Mouse (Mus musculus) forebrain, embryonic 14.5 days (tissue): ENCODE results near the gene Sod1. TPM values are rescaled to one million over a fixed set of nuclear protein-coding genes. Genes with fewer than 3 reads are reported as not detected.

Experiments used
- ATAC-seq: fragments of 200-750 bp; cut with Nextera tagmentation; 2 replicates; pipeline ENCODE4 v1.8.0; 2017; ENCODE audit warnings: mild to moderate bottlenecking, moderate library complexity
- DNase-seq: peaks from one replicate; pipeline ENCODE4 v3.0.0-alpha.2; 2015; ENCODE audit warnings: low spot score
- H3K27ac ChIP-seq: fragments of 300-500 bp; sonication (generic); 2 replicates; pipeline ENCODE4 v1.5.1; 2014; ENCODE audit warnings: low read depth, mild to moderate bottlenecking, control low read depth, low read length, moderate library complexity
- H3K27me3 ChIP-seq: fragments of 300-500 bp; sonication (generic); replicated peaks from 2 replicates; pipeline ENCODE4 v1.6.1; 2014; ENCODE audit warnings: low read length, control low read depth, mixed read lengths; ENCODE audit not compliant: control insufficient read depth, insufficient read depth
- H3K36me3 ChIP-seq: fragments of 300-500 bp; sonication (generic); 2 replicates; pipeline ENCODE4 v1.6.1; 2014; ENCODE audit warnings: low read length, control low read depth; ENCODE audit not compliant: control insufficient read depth, insufficient read depth
- H3K4me1 ChIP-seq: fragments of 300-500 bp; sonication (generic); 2 replicates; pipeline ENCODE4 v1.6.1; 2014; ENCODE audit warnings: antibody characterized with exemption, low read length, control low read depth; ENCODE audit not compliant: control insufficient read depth, insufficient read depth
- H3K4me2 ChIP-seq: fragments of 300-500 bp; sonication (generic); 2 replicates; pipeline ENCODE4 v1.6.1; 2014; ENCODE audit warnings: mild to moderate bottlenecking, control low read depth, low read length
- H3K4me3 ChIP-seq: fragments of 300-500 bp; sonication (generic); 2 replicates; pipeline ENCODE4 v1.5.1; 2014; ENCODE audit warnings: low read depth, low read length, control low read depth
- H3K9ac ChIP-seq: fragments of 300-500 bp; sonication (generic); 2 replicates; pipeline ENCODE4 v1.6.1; 2014; ENCODE audit warnings: mild to moderate bottlenecking, low read length, control low read depth, moderate library complexity
- H3K9me3 ChIP-seq: fragments of 300-500 bp; sonication (generic); replicated peaks from 2 replicates; pipeline ENCODE4 v1.6.1; 2016; ENCODE audit warnings: low read length, control low read depth, mixed read lengths; ENCODE audit not compliant: control insufficient read depth
- WGBS: fragments of 180-500 bp; shearing (Covaris S2); extraction: QIAGEN DNeasy Blood & Tissue Kit; methylation state at CpG from one replicate; pipeline ENCODE4 v1.1.7; 2014; 5-methylcytosine and 5-hydroxymethylcytosine counted together
- polyA plus RNA-seq: library from polyadenylated mRNA; unstranded; fragments of >200 nt; fragmentation: Nextera tagmentation; extraction: Ambion mirVana; gene quantifications from 2 replicates; pipeline ENCODE4 v1.2.1, GENCODE M21; 2014

Sod1 gene
- 879 and 1,044 TPM in 2 replicates for polyA plus RNA-seq

DNA sequence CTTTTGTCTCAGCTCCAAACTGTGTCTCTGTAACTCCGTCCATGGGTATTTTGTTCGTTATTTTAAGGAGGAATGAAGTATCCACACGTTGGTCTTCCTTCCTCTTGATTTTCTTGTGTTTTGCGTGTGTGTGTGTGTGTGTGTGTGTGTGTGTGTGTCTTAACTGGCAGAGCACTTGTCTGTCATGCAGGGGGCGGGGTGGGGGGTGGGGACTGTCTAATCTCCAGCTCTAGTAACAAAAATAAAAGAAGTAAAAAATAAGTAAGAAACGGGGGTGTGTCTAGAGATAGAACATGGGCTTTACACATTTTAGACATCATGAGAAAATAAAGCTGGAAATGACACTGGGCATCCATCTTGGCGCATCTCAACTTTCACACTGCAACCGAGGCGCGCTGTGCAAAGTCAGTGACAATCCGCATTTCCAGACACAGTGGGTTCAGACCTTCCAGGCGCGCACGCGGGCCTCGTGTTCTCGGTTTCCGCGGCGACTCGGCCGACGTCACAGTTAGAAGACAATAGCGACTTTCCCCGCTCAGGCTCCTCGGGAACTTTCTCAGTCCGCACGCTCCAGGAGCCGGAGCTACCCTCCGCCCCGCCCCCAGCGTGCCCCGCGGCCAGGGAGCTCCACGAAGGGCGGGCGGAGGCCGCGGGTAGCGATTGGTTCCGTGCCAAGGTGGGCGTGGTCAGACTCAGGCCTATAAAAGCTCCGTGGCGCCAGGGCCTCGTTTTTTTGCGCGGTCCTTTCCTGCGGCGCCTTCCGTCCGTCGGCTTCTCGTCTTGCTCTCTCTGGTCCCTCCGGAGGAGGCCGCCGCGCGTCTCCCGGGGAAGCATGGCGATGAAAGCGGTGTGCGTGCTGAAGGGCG is at the start of gene Sod1:
Gene Sod1, plus strand, starts transcription at position 729 of the 866 bp plus-strand sequence.
- ATAC-seq, result peak; percentile 95

GRCm38 (mm10) chr16:90171416-90171815 is 49.1 kb upstream of the Sod1 start:
- Histone ChIP-seq H3K9ac (no peak overlapping the region), H3K27ac (no peak overlapping the region), H3K9me3 (no peaks in the 10 kb centered on the region), H3K4me3 (no peak overlapping the region), H3K36me3 (no peaks in the 10 kb centered on the region), H3K4me2 (no peak overlapping the region), H3K4me1 (peaks cover 4% of the 10 kb centered on the region; the same call in 1 of the 2 replicates), H3K27me3 (no peaks in the 10 kb centered on the region)
- peak; percentile 49 for ATAC-seq
- DNase-seq, result peak; percentile 43
- WGBS, result 14% methylated on average over 8 of the region's 8 CpGs

More for the DNA sequence above, at the start of gene Sod1:
- peak within 1 kb of the TSS; percentile 95 for H3K9ac ChIP-seq
- DNase-seq, result peak; percentile 95
- H3K4me3 ChIP-seq, result peak within 1 kb of the TSS; percentile 90
- H3K36me3 ChIP-seq, result peaks cover 17% of the 10 kb centered on the region
- peak within 1 kb of the TSS; percentile 62 for H3K4me2 ChIP-seq
- H3K4me1 ChIP-seq, result peaks cover 19% of the 10 kb centered on the region
- H3K9me3 ChIP-seq, result no peaks in the 10 kb centered on the region
- no peaks in the 10 kb centered on the region for H3K27me3 ChIP-seq
- WGBS, result 1% methylated on average over 63 of the region's 63 CpGs
- H3K27ac ChIP-seq, result peak within 1 kb of the TSS; percentile 87

- Histone ChIP-seq H3K9me3 (no peaks in the 10 kb centered on the region), H3K27me3 (0 out of 2 replicates have a peak, but pooled peaks cover 2% of the 10 kb centered on the region), H3K4me3 (no peak overlapping the region), H3K4me1 (peaks cover 4% of the 10 kb centered on the region; the same call in 1 of the 2 replicates), H3K4me2 (no peak overlapping the region), H3K9ac (no peak overlapping the region), H3K36me3 (no peaks in the 10 kb centered on the region), H3K27ac (no peak overlapping the region)
- whole genome bisulfite sequencing, result 19% methylated on average over 10 of the region's 10 CpGs
- ATAC-seq, result peak; percentile 84
- peak; percentile 78 for DNase-seq
Measured at GRCm38 (mm10) chr16:90176472-90176871, 44.1 kb upstream of the Sod1 start.

DNA sequence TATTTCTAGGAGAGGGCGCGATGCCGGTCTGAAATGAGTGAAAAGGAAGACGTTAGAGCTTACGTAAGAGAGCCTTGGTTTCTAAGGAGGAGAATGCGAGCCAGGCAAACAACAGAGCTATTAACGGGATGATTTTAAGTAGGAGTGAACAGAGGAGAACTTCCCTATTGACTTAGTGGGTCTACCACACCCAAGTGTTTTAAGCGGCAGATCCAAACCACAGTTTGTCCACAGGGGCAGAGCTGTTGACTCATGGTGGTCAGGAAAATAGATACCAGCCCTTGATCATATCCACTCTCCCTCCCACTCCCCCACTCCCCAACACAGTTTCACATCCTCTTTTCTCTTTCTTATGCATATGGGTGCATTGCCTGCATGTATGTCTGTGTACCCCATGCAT is 43.1 kb upstream of the Sod1 start:
- Histone ChIP-seq H3K27ac (no peak overlapping the region), H3K4me1 (0 out of 2 replicates have a peak, but pooled peaks cover 3% of the 10 kb centered on the region), H3K9me3 (no peaks in the 10 kb centered on the region), H3K4me2 (no peak overlapping the region), H3K9ac (no peak overlapping the region), H3K4me3 (no peak overlapping the region), H3K27me3 (0 out of 2 replicates have a peak, but pooled peaks cover 3% of the 10 kb centered on the region), H3K36me3 (no peaks in the 10 kb centered on the region)
- ATAC-seq, result no peak
- DNase-seq, result no peak
- WGBS, result 78% methylated on average over 8 of the region's 8 CpGs

- no peak overlapping the region for H3K4me2 ChIP-seq
- 93% methylated on average over 3 of the region's 3 CpGs for WGBS
- H3K4me3 ChIP-seq, result no peak overlapping the region
- DNase-seq, result no peak
- H3K4me1 ChIP-seq, result 0 out of 2 replicates have a peak, but pooled peaks cover 3% of the 10 kb centered on the region
- no peak overlapping the region for H3K27ac ChIP-seq
- H3K9me3 ChIP-seq, result no peaks in the 10 kb centered on the region
- H3K27me3 ChIP-seq, result 0 out of 2 replicates have a peak, but pooled peaks cover 3% of the 10 kb centered on the region
- H3K36me3 ChIP-seq, result no peaks in the 10 kb centered on the region
- H3K9ac ChIP-seq, result no peak overlapping the region
- no peak for ATAC-seq
Measured at GRCm38 (mm10) chr16:90178404-90178803, 42.1 kb upstream of the Sod1 start.

- 0 out of 2 replicates have a peak, but pooled peaks cover 3% of the 10 kb centered on the region for H3K27me3 ChIP-seq
- 89% methylated on average over 5 of the region's 5 CpGs for WGBS
- H3K4me1 ChIP-seq, result 0 out of 2 replicates have a peak, but pooled peaks cover 3% of the 10 kb centered on the region
- H3K4me3 ChIP-seq, result no peak overlapping the region
- H3K27ac ChIP-seq, result no peak overlapping the region
- H3K36me3 ChIP-seq, result no peaks in the 10 kb centered on the region
- no peak overlapping the region for H3K9ac ChIP-seq
- H3K4me2 ChIP-seq, result no peak overlapping the region
- no peaks in the 10 kb centered on the region for H3K9me3 ChIP-seq
- ATAC-seq (no peak), DNase-seq (no peak)
Measured at GRCm38 (mm10) chr16:90179892-90180291, 40.7 kb upstream of the Sod1 start.

GRCm38 (mm10) chr16:90180975-90181374 is 39.6 kb upstream of the Sod1 start:
- ATAC-seq (no peak), DNase-seq (no peak)
- H3K4me1 ChIP-seq, result 0 out of 2 replicates have a peak, but pooled peaks cover 3% of the 10 kb centered on the region
- no peak overlapping the region for H3K4me3 ChIP-seq
- 0 out of 2 replicates have a peak, but pooled peaks cover 3% of the 10 kb centered on the region for H3K27me3 ChIP-seq
- H3K9ac ChIP-seq, result no peak overlapping the region
- no peak overlapping the region for H3K27ac ChIP-seq
- WGBS, result 84% methylated on average over 6 of the region's 6 CpGs
- no peaks in the 10 kb centered on the region for H3K36me3 ChIP-seq
- H3K9me3 ChIP-seq, result no peaks in the 10 kb centered on the region
- no peak overlapping the region for H3K4me2 ChIP-seq

GRCm38 (mm10) chr16:90181673-90182072 is 38.9 kb upstream of the Sod1 start:
- Histone ChIP-seq H3K27me3 (0 out of 2 replicates have a peak, but pooled peaks cover 3% of the 10 kb centered on the region), H3K27ac (no peak overlapping the region), H3K9ac (no peak overlapping the region), H3K9me3 (no peaks in the 10 kb centered on the region), H3K36me3 (no peaks in the 10 kb centered on the region), H3K4me2 (no peak overlapping the region), H3K4me1 (0 out of 2 replicates have a peak, but pooled peaks cover under 1% of the 10 kb centered on the region), H3K4me3 (no peak overlapping the region)
- 91% methylated on average over 8 of the region's 8 CpGs for WGBS
- ATAC-seq (no peak), DNase-seq (no peak)

DNA sequence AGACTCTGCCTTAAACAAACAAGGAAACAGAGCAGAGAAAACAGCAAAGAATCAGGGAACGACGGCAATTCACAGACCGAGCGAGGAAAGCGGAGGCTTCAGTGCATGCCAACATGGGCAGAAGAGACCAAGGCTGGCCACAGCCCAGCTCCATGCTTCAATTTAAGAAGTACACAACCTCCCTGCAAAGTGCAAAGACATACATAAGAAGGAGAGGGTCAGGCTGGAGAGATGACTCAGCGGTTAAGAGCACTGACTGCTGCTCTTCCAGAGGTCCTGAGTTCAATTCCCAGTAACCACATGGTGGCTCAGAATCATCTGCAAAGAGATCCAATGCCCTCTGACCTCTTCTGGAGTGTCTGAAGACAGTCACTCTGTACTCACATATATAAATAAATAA is 36.4 kb upstream of the Sod1 start:
- H3K9me3 ChIP-seq, result no peaks in the 10 kb centered on the region
- H3K27ac ChIP-seq, result no peak overlapping the region
- no peaks in the 10 kb centered on the region for H3K36me3 ChIP-seq
- H3K4me3 ChIP-seq, result no peak overlapping the region
- no peak overlapping the region for H3K4me2 ChIP-seq
- no peak for DNase-seq
- H3K27me3 ChIP-seq, result 0 out of 2 replicates have a peak, but pooled peaks cover 3% of the 10 kb centered on the region
- no peaks in the 10 kb centered on the region for H3K4me1 ChIP-seq
- no peak for ATAC-seq
- H3K9ac ChIP-seq, result no peak overlapping the region
- WGBS, result 90% methylated on average over 6 of the region's 6 CpGs
